Mouse (Mus musculus): ENCODE measurements around the gene BC004004.
"Not testable (repeated sequence)": the region's sequence is repeated elsewhere in the genome, so short reads cannot be mapped to it uniquely, and the experiment has no call there.

Gene BC004004

GRCm38 (mm10) chr17:29347645-29348256, 79.2 kb downstream of the BC004004 start, which contains the start of gene Mtch1:
TSS of gene Mtch1 (minus strand) at chr17:29347934.
- peak; percentile 96 for DNase-seq (ENCODE audit: low spot score)

GRCm38 (mm10) chr17:29348996-29349395, 80.4 kb downstream of the BC004004 start:
- DNase-seq (ENCODE audit: low spot score) = no peak

DNA sequence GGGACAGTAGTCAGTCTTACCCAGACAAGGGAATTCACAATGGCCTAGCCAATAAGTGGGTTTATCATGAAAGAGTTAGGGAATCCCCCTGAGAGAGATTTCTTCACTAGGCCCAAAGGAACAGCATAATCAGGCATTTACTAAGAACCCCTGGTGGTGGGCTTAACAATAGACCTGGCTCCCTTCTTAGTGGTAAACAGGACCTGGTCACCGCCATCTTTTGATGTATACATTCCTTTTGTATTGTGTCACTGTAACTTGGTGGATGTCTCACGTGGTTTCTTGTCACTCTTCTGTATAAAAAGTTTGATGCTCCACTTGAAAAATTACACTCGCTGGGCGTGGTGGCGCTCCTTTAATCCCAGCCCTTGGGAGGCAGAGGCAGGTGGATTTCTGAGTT, 82.5 kb downstream of the BC004004 start:
- DNase-seq (ENCODE audit: low spot score) = not testable (repeated sequence)

GRCm38 (mm10) chr17:29355461-29355840, 86.9 kb downstream of the BC004004 start:
- DNase-seq (ENCODE audit: low spot score) = no peak

- DNase-seq (ENCODE audit: low spot score) = no peak
Observed at GRCm38 (mm10) chr17:29355841-29356478, 87.4 kb downstream of the BC004004 start.

- DNase-seq (ENCODE audit: low spot score) = no peak
Observed at GRCm38 (mm10) chr17:29356479-29356856, 87.9 kb downstream of the BC004004 start.

GRCm38 (mm10) chr17:29356882-29357281, 88.3 kb downstream of the BC004004 start:
- DNase-seq (ENCODE audit: low spot score) = no peak

- DNase-seq (ENCODE audit: low spot score) = no peak
Observed at GRCm38 (mm10) chr17:29358928-29359327, 90.3 kb downstream of the BC004004 start.

- no peak for DNase-seq (ENCODE audit: low spot score)
Observed at GRCm38 (mm10) chr17:29360761-29361221, 92.2 kb downstream of the BC004004 start, which contains the start of gene Fgd2. TSS of gene Fgd2 (plus strand) at chr17:29360914.

GRCm38 (mm10) chr17:29361982-29362691, 93.5 kb downstream of the BC004004 start:
- no peak for DNase-seq (ENCODE audit: low spot score)

GRCm38 (mm10) chr17:29363109-29363508, 94.5 kb downstream of the BC004004 start:
- DNase-seq (ENCODE audit: low spot score) = no peak

Data from adipocyte (in vitro differentiated cells).